Mouse (Mus musculus): Measurements from ENCODE around the gene Fam78a. TPM values are rescaled to one million over a fixed set of nuclear protein-coding genes. Genes with fewer than 3 reads are reported as not detected.

Gene Fam78a
- polyA plus RNA-seq (2017; shearing (Covaris generic)) = 39.8 TPM

GRCm38 (mm10) chr2:32084111-32084871, at the start of gene Fam78a:
Gene Fam78a (minus strand): TSS chr2:32084857.

GRCm38 (mm10) chr2:32095351-32096121, 10.9 kb upstream of the Fam78a start, which contains the start of gene Plpp7:
Gene Plpp7 (plus strand): TSS chr2:32095528.

Other genes with a start within 250 kb of the Fam78a start
- gene Fibcd1, start 238.9 kb downstream of the Fam78a start, polyA plus RNA-seq (2017; shearing (Covaris generic)) = 1.1 TPM
- 0.04 TPM for gene Lamc3, start 197.6 kb downstream of the Fam78a start, polyA plus RNA-seq (2017; shearing (Covaris generic))
- 0.17 TPM for gene Aif1l, start 134.7 kb downstream of the Fam78a start, polyA plus RNA-seq (2017; shearing (Covaris generic))
- gene Nup214, start 110.4 kb downstream of the Fam78a start, polyA plus RNA-seq (2017; shearing (Covaris generic)) = 102 TPM
- gene Plpp7, start 10.7 kb upstream of the Fam78a start, polyA plus RNA-seq (2017; shearing (Covaris generic)) = not detected
- gene Prrc2b, start 66.2 kb upstream of the Fam78a start, polyA plus RNA-seq (2017; shearing (Covaris generic)) = 47.4 TPM
- gene Pomt1, start 151.7 kb upstream of the Fam78a start, polyA plus RNA-seq (2017; shearing (Covaris generic)) = 8.4 TPM
- gene Uck1, start 175.3 kb upstream of the Fam78a start, polyA plus RNA-seq (2017; shearing (Covaris generic)) = 106 TPM
- gene Golga2, start 202.5 kb upstream of the Fam78a start, polyA plus RNA-seq (2017; shearing (Covaris generic)) = 36.6 TPM
- 256 TPM for gene Swi5, start 203.2 kb upstream of the Fam78a start, polyA plus RNA-seq (2017; shearing (Covaris generic))